Mouse (Mus musculus) central nervous system, embryonic 11.5 days (tissue): ENCODE measurements around the gene Smurf2. TPM values are rescaled to one million over a fixed set of nuclear protein-coding genes. Genes with fewer than 3 reads are reported as not detected.

Experiments
- polyA plus RNA-seq: library from polyadenylated mRNA; depleted of rRNA; stranded (reverse); fragments of >200 nt; gene quantifications from 2 replicates; pipeline ENCODE4 v1.2.3, GENCODE M21; 2012; rRNA removed

Gene Smurf2
- 16.7 and 26.5 TPM in 2 replicates for polyA plus RNA-seq

GRCm38 (mm10) chr11:106920551-106921379 is at the start of gene Smurf2:
TSS of gene Smurf2 (minus strand) at chr11:106920715.

GRCm38 (mm10) chr11:106788775-106789459 is 131.6 kb downstream of the Smurf2 start, which contains the start of the genes Ddx5 and Cep95:
TSS of gene Ddx5 (minus strand) at chr11:106789185.
TSS of gene Cep95 (plus strand) at chr11:106789252.

GRCm38 (mm10) chr11:106779388-106780088 is 141.0 kb downstream of the Smurf2 start, which contains the start of gene Polg2:
TSS of gene Polg2 (minus strand) at chr11:106779537.

Other genes starting within 250 kb of the Smurf2 start
- gene Pecam1, start 170.1 kb downstream of the Smurf2 start, polyA plus RNA-seq, result 16.7 and 26.3 TPM in 2 replicates
- 0.77 and 1.0 TPM in 2 replicates for gene Milr1, start 169.5 kb downstream of the Smurf2 start, polyA plus RNA-seq
- 8.3 and 10.8 TPM in 2 replicates for gene Polg2, start 141.2 kb downstream of the Smurf2 start, polyA plus RNA-seq
- gene Ddx5, start 131.5 kb downstream of the Smurf2 start, polyA plus RNA-seq, result 671 and 1,179 TPM in 2 replicates
- gene Cep95, start 131.5 kb downstream of the Smurf2 start, polyA plus RNA-seq, result 32.5 and 33.3 TPM in 2 replicates
- gene Kpna2, start 78.8 kb upstream of the Smurf2 start, polyA plus RNA-seq, result 439 and 461 TPM in 2 replicates
- 1.8 and 2.3 TPM in 2 replicates for gene 1810010H24Rik, start 105.0 kb upstream of the Smurf2 start, polyA plus RNA-seq
- 65.3 and 93.0 TPM in 2 replicates for gene Bptf, start 211.4 kb upstream of the Smurf2 start, polyA plus RNA-seq